Mouse (Mus musculus): ENCODE measurements around the gene Hspa4.

DNA sequence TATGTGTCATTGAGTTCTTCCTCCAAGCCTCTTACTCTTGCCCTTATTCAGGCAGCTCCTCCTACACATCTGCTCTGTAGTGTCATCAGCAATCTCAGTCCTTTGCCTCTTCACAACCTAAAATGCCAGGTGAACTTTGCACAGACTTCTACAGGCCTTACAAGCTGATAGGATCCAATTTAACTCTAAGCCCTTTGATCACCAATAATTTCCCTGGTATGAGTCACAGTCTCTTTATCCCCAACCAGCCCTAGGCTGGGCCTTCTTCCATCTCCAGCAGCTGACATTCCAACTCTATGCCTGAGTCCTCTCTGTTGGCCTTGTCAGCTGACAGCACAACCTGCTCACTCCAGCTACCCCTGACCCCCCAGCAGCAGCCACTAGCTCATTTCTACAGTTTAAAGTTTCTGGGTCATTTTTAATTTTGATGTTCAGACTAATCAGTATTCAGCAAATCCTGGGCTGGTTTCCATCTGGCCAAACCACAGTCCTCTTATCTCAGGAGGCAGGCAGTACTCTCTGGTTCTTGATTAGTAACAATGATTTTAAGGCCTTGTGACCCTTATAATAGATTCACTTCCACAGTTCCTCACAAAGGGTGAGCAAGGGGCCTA is 8.1 kb upstream of the Hspa4 start:
- TF ChIP-seq CTCF (IDR thresholded peaks at IDR 0.05; ENCODE audit: low read depth) (no peak), EP300 (IDR thresholded peaks at IDR 0.05; ENCODE audit: low read depth) (no peak)

Data from liver, postnatal 0 days (tissue).